Mouse (Mus musculus) cerebellum, adult 2 months (tissue): ENCODE measurements at regions not wholly inside any gene's neighbourhood (a gene's known extent, or its start where the extent isn't known, plus 50 kb on each side); places are given as distances from the start of the nearest gene placed in this dataset.

Experiments
- CTCF ChIP-seq: fragments of 200-500 bp; IDR thresholded peaks from 2 replicates; pipeline ENCODE4 v1.5.1; 2011; ENCODE audit warnings: low read depth, mild to moderate bottlenecking, control low read depth, low read length, moderate library complexity, borderline replicate concordance; ENCODE audit not compliant: insufficient read depth
- POLR2A ChIP-seq: fragments of 200-500 bp; IDR thresholded peaks from 2 replicates; pipeline ENCODE4 v1.6.1; 2011; ENCODE audit warnings: low read length, control low read depth, borderline replicate concordance; ENCODE audit not compliant: insufficient read depth

DNA sequence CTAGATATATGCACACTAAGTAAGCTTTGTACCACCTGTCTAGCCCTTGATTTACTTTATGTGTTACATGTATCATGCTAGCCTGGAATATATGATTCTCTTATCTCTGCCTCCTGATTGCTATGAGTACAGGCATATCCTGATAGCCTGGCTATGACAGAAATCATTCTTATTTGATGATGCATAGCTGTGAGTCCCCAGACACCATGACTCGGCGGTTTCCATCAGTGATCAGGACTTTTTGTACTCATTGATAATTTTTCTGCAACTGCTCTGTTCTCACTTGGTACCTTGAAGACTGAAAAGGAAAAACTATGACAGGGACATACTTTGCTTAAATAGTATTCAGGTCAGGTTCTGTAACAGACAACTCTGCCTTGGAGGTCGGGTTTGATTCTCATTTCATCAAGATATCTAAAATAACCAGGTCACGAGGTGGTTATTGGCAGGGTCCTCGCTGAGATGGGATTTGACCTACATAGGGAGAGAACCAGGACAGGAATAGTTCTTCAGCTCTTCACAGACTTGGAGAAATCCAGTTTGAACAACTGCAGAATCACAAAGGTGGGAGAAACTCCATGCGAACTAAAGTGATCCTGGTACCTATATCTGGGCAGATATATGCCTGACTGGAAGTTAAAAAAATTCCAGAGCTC lies 320.2 kb upstream of the Ubash3b start:
- no peak for TF ChIP-seq CTCF
- no peak for TF ChIP-seq POLR2A
